Mouse (Mus musculus): ENCODE data around the gene Fgl2. TPM values are rescaled to one million over a fixed set of nuclear protein-coding genes. Genes with fewer than 3 reads are reported as not detected.
A peak's percentile ranks its signal among the peaks of the same experiment; 100 is the strongest.
"Not testable (repeated sequence)": the region's sequence is repeated elsewhere in the genome, so short reads cannot be mapped to it uniquely, and the experiment has no call there.

Fgl2 gene
- polyA plus RNA-seq (2015; fragmentation: Nextera tagmentation; extraction: Ambion mirVana), result 1.2 and 2.3 TPM in 2 replicates

- WGBS, result 5% methylated on average over 31 of the region's 31 CpGs
- ATAC-seq, result peak; percentile 97
Observed at GRCm38 (mm10) chr5:21372493-21373179, at the start of gene Fgl2. Fgl2 (plus strand) TSS chr5:21372642.

DNA sequence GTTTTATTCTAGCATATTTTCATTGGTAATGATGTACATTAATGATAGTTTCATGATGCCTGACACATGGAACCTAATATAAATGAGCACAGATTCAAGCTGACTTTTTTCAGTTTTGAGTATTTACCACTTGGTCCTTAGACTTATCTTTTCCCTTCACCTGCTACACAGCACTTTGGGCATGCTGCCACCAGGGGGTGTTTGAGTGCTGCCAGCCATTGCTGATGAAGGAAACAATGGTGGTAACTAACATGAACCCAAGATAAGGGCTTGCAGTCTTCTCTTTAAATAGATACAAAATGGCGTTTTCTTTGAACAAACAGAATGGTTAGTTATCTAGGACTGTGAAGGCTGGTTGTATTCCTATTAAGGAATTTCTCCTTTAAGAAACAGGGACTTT, 45.9 kb upstream of the Fgl2 start:
- H3K9me3 ChIP-seq, result no peaks in the 10 kb centered on the region
- H3K9ac ChIP-seq (replicated peaks), result no peak overlapping the region
- ATAC-seq, result peak; percentile 45; the same call in 1 of the 2 replicates
- no peak overlapping the region for H3K4me3 ChIP-seq (replicated peaks)
- 0 out of 2 replicates have a peak, but pooled peaks cover 4% of the 10 kb centered on the region for H3K27me3 ChIP-seq
- H3K36me3 ChIP-seq, result no peaks in the 10 kb centered on the region
- peaks cover 9% of the 10 kb centered on the region for H3K4me1 ChIP-seq (replicated peaks)
- WGBS, result 38% methylated on average over 1 of the region's 1 CpGs
- H3K27ac ChIP-seq, result no peak overlapping the region
- H3K4me2 ChIP-seq (replicated peaks), result no peak overlapping the region

More at GRCm38 (mm10) chr5:21372493-21373179, at the start of gene Fgl2:
- Histone ChIP-seq H3K4me1 (replicated peaks) (peaks cover 10% of the 10 kb centered on the region), H3K4me2 (replicated peaks) (peak within 1 kb of the TSS; percentile 91), H3K9me3 (no peaks in the 10 kb centered on the region), H3K36me3 (no peaks in the 10 kb centered on the region), H3K9ac (replicated peaks) (peak within 1 kb of the TSS; percentile 73), H3K27ac (peak within 1 kb of the TSS; percentile 30; the same call in 1 of the 2 replicates), H3K4me3 (replicated peaks) (peak within 1 kb of the TSS; percentile 54), H3K27me3 (no peaks in the 10 kb centered on the region)

GRCm38 (mm10) chr5:21328560-21328959, 43.9 kb upstream of the Fgl2 start:
- Histone ChIP-seq H3K4me2 (replicated peaks) (no peak overlapping the region), H3K4me3 (replicated peaks) (no peak overlapping the region), H3K36me3 (no peaks in the 10 kb centered on the region), H3K27me3 (0 out of 2 replicates have a peak, but pooled peaks cover 4% of the 10 kb centered on the region), H3K9me3 (no peaks in the 10 kb centered on the region), H3K27ac (no peak overlapping the region), H3K9ac (replicated peaks) (no peak overlapping the region), H3K4me1 (replicated peaks) (peaks cover 9% of the 10 kb centered on the region)
- 100% methylated on average over 1 of the region's 1 CpGs for WGBS
- no peak for ATAC-seq

DNA sequence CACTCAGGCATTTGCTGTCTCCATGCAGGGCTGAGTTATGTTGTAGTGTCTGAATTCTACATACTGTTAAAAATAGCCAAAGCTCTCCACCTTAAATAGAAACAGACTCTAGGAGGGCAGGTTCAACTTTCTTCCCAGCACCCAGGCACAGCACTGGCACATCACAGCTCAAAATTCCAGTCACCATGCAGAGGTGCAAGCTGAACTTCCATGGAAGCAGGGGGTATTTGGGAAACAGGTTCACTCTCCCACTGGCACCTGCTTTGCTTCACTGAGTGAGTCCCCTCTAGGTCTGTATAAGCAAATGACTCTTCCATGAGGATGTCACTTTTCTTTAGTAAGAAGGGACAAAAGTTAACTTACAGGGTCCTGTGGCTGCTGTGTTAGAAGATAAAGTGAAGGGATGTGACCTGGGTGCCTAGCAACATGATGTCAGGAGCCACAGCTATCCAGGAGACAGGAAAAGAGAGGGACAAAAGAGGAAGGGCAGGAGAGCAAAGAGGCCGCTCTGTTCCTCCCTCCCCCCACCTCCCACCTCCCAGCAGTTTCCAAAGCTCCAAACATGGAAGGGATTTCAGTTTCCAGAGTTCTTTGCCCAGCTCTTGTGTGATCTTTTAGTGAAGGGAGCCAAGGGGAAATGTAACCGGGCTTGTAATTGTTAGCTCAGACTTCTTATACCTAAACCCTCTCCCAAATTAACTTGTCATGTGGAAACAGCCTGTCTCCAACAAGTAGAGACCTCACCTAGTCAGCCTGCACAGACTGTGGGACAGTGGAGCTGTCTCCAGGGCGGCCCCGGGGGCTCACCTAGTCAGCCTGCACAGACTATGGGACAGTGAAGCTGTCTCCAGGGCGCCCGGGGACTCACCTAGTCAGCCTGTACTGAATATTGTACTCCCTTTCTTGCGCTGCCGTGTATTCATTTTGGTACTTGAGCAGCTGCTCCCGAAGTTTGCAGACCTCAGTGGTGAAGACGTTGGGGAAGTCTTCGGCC, 42.5 kb upstream of the Fgl2 start:
- no peaks in the 10 kb centered on the region for H3K9me3 ChIP-seq
- H3K36me3 ChIP-seq, result no peaks in the 10 kb centered on the region
- no peak overlapping the region for H3K4me3 ChIP-seq (replicated peaks)
- peak overlapping the region; percentile 5; the same call in 1 of the 2 replicates for H3K9ac ChIP-seq (replicated peaks)
- H3K4me2 ChIP-seq (replicated peaks), result no peak overlapping the region
- no peak overlapping the region for H3K27ac ChIP-seq
- 33% methylated on average over 11 of the region's 11 CpGs for WGBS
- ATAC-seq, result 0 out of 2 replicates have a peak, but pooled peaks have one; percentile 37
- 0 out of 2 replicates have a peak, but pooled peaks cover 4% of the 10 kb centered on the region for H3K27me3 ChIP-seq
- H3K4me1 ChIP-seq (replicated peaks), result peaks cover 9% of the 10 kb centered on the region

- WGBS, result 89% methylated on average over 5 of the region's 5 CpGs
- Histone ChIP-seq H3K27ac (no peak overlapping the region), H3K27me3 (0 out of 2 replicates have a peak, but pooled peaks cover 4% of the 10 kb centered on the region), H3K4me1 (replicated peaks) (peaks cover 9% of the 10 kb centered on the region), H3K36me3 (no peaks in the 10 kb centered on the region), H3K9ac (replicated peaks) (no peak overlapping the region), H3K4me2 (replicated peaks) (no peak overlapping the region), H3K4me3 (replicated peaks) (no peak overlapping the region), H3K9me3 (no peaks in the 10 kb centered on the region)
- ATAC-seq, result no peak
Observed at GRCm38 (mm10) chr5:21331656-21332055, 40.8 kb upstream of the Fgl2 start.

- ATAC-seq, result no peak
- Histone ChIP-seq H3K9me3 (no peaks in the 10 kb centered on the region), H3K4me2 (replicated peaks) (no peak overlapping the region), H3K27ac (no peak overlapping the region), H3K4me3 (replicated peaks) (no peak overlapping the region), H3K4me1 (replicated peaks) (peaks cover 9% of the 10 kb centered on the region), H3K27me3 (0 out of 2 replicates have a peak, but pooled peaks cover 4% of the 10 kb centered on the region), H3K9ac (replicated peaks) (no peak overlapping the region), H3K36me3 (no peaks in the 10 kb centered on the region)
- WGBS, result 97% methylated on average over 1 of the region's 1 CpGs
Observed at GRCm38 (mm10) chr5:21332119-21332518, 40.3 kb upstream of the Fgl2 start.

- not testable (repeated sequence) for H3K27me3 ChIP-seq; ATAC-seq; H3K9me3 ChIP-seq; H3K4me1 ChIP-seq (replicated peaks); H3K36me3 ChIP-seq; H3K27ac ChIP-seq; H3K4me3 ChIP-seq (replicated peaks); H3K4me2 ChIP-seq (replicated peaks); H3K9ac ChIP-seq (replicated peaks)
Observed at GRCm38 (mm10) chr5:21342265-21342664, 30.2 kb upstream of the Fgl2 start.

DNA sequence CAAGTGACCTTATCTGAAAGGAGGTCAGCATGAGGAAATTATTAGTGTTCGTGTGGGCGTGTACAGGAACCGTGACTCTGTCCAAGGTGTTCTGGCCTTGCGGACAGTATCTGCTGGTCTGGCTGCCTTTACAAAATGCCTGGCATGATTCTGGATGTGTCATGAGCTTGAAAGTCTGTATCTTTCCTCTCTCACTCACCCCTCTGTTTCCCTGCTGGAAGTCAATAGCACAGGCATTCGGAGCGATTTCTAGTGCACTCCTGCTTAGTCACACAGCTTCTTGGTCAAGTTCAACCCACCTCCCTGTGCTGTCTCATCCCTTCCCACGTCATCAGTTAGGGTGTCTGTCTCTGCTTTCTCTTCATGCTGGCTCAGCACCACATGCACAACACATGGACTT, 24.1 kb upstream of the Fgl2 start:
- Histone ChIP-seq H3K9ac (replicated peaks) (no peak overlapping the region), H3K27me3 (no peaks in the 10 kb centered on the region), H3K27ac (no peak overlapping the region), H3K4me3 (replicated peaks) (no peak overlapping the region), H3K4me1 (replicated peaks) (no peaks in the 10 kb centered on the region), H3K4me2 (replicated peaks) (no peak overlapping the region), H3K36me3 (no peaks in the 10 kb centered on the region), H3K9me3 (no peaks in the 10 kb centered on the region)
- 98% methylated on average over 7 of the region's 7 CpGs for WGBS
- ATAC-seq, result no peak

DNA sequence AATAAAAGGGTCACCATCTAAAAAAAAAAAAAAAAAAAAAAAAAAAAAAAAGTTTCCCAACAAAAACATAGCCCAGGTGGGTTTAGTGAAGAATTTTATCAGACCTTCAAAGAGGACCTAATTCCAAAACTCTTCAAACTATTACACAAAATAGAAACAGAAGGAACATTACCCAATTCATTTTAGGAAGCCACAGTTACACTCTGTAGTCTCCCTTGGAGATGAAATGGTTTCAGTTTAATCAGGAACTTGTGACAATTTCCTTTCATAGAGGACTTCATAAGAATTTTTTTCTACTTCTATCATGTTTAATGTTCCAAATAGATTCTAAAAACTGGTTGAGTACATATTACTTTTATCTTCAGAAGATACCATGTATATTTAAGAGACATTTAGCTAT, 20.8 kb upstream of the Fgl2 start:
- Histone ChIP-seq H3K9ac (replicated peaks) (no peak overlapping the region), H3K9me3 (no peaks in the 10 kb centered on the region), H3K27me3 (no peaks in the 10 kb centered on the region), H3K27ac (no peak overlapping the region), H3K4me1 (replicated peaks) (peaks cover 8% of the 10 kb centered on the region; the same call in 1 of the 2 replicates), H3K4me2 (replicated peaks) (no peak overlapping the region), H3K4me3 (replicated peaks) (no peak overlapping the region), H3K36me3 (no peaks in the 10 kb centered on the region)
- no peak for ATAC-seq

DNA sequence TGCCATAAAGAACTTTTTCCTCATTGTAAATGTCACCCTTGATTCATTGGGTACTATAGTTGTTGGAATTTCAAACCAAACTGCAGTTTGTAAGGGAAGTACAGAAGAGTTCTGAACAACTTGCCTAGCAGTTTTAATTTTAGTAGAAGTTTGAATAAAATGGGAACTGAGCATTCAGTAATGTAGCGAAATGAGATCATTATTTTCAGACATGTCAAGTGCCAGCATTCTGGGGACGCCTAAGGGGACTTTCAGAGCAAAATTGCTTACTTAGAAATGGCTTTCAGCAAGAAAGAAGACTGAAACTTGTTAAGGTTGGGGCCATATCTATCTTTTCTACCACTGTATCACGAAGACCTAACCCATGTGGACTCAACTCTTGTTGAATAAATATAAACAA, 13.8 kb upstream of the Fgl2 start:
- WGBS, result 84% methylated on average over 3 of the region's 3 CpGs
- Histone ChIP-seq H3K4me1 (replicated peaks) (peaks cover 8% of the 10 kb centered on the region; the same call in 1 of the 2 replicates), H3K9me3 (no peaks in the 10 kb centered on the region), H3K27ac (no peak overlapping the region), H3K36me3 (no peaks in the 10 kb centered on the region), H3K9ac (replicated peaks) (no peak overlapping the region), H3K27me3 (no peaks in the 10 kb centered on the region), H3K4me3 (replicated peaks) (no peak overlapping the region), H3K4me2 (replicated peaks) (no peak overlapping the region)
- no peak for ATAC-seq

GRCm38 (mm10) chr5:21363343-21363742, 9.1 kb upstream of the Fgl2 start:
- no peaks in the 10 kb centered on the region for H3K4me1 ChIP-seq (replicated peaks)
- no peaks in the 10 kb centered on the region for H3K27me3 ChIP-seq
- ATAC-seq, result no peak
- no peak overlapping the region for H3K9ac ChIP-seq (replicated peaks)
- no peaks in the 10 kb centered on the region for H3K9me3 ChIP-seq
- H3K27ac ChIP-seq, result no peak overlapping the region
- H3K4me3 ChIP-seq (replicated peaks), result no peak overlapping the region
- H3K4me2 ChIP-seq (replicated peaks), result no peak overlapping the region
- H3K36me3 ChIP-seq, result no peaks in the 10 kb centered on the region
- WGBS, result 86% methylated on average over 3 of the region's 3 CpGs

All from midbrain, embryonic 13.5 days (tissue).